Mouse (Mus musculus): ENCODE results near the gene Tut4.

GRCm38 (mm10) chr4:108598306-108598705, 139.1 kb downstream of the Tut4 start:
- no peak for TF ChIP-seq POLR2A (IDR thresholded peaks at IDR 0.05; ENCODE audit: insufficient read depth, low read depth, low read length)
- TF ChIP-seq CTCF (IDR thresholded peaks at IDR 0.05), result no peak
- TF ChIP-seq EP300 (IDR thresholded peaks at IDR 0.05; ENCODE audit: insufficient read depth, low read depth, low read length), result no peak
